In genomic region chr13:8388541-8388940, GRCm38 (mm10) we compare ENCODE assay signal across 23 mouse cellular contexts.
A peak's percentile ranks its signal among the peaks of the same experiment; 100 is the strongest.
DNase-seq lines count a peak whose midpoint lies in the region; ATAC-seq lines count a peak whose summit lies in the region.
"Had no signal": no experiment of that assay in that cellular context is flagged by ENCODE, and none has a peak within 500 bp of the region (broad histone marks: within the 10 kb centered on the region; RNA-seq: fewer than 3 reads in every experiment).

No protein-coding gene starts in this region.

- no peaks in the 10 kb centered on the region for H3K36me3 ChIP-seq in forebrain, embryonic 14.5 days (ENCODE audit: control insufficient read depth, insufficient read depth, low read length)
- H3K36me3 ChIP-seq in forebrain, embryonic 10.5 days (replicated peaks), result no peaks in the 10 kb centered on the region
- H3K36me3 ChIP-seq in midbrain, embryonic 15.5 days (replicated peaks), result no peaks in the 10 kb centered on the region
- no peaks in the 10 kb centered on the region for H3K36me3 ChIP-seq in midbrain, embryonic 11.5 days (ENCODE audit: control insufficient read depth, insufficient read depth, low read length)
- H3K36me3 ChIP-seq: hindbrain, embryonic 12.5 days; limb, embryonic 12.5 days; liver, embryonic 13.5 days had no signal

- no peak overlapping the region for H3K4me3 ChIP-seq in forebrain, embryonic 14.5 days (ENCODE audit: low read depth, low read length)
- H3K4me3 ChIP-seq in forebrain, embryonic 10.5 days, result no peak overlapping the region
- H3K4me3 ChIP-seq in midbrain, embryonic 15.5 days, result no peak overlapping the region
- no peak overlapping the region for H3K4me3 ChIP-seq in midbrain, embryonic 11.5 days (ENCODE audit: low read depth, low read length)
- H3K4me3 ChIP-seq: hindbrain, embryonic 12.5 days; limb, embryonic 12.5 days; liver, embryonic 13.5 days had no signal

- no peaks in the 10 kb centered on the region for H3K9me3 ChIP-seq in forebrain, embryonic 14.5 days (replicated peaks; ENCODE audit: control insufficient read depth, low read length)
- H3K9me3 ChIP-seq in forebrain, embryonic 10.5 days, result no peaks in the 10 kb centered on the region
- H3K9me3 ChIP-seq in midbrain, embryonic 15.5 days, result no peaks in the 10 kb centered on the region
- H3K9me3 ChIP-seq in midbrain, embryonic 11.5 days (ENCODE audit: control insufficient read depth, low read length), result no peaks in the 10 kb centered on the region
- H3K9me3 ChIP-seq: hindbrain, embryonic 12.5 days; limb, embryonic 12.5 days; liver, embryonic 13.5 days had no signal

- no peak overlapping the region for H3K9ac ChIP-seq in forebrain, embryonic 14.5 days (ENCODE audit: low read length)
- no peak overlapping the region for H3K9ac ChIP-seq in midbrain, embryonic 15.5 days
- H3K9ac ChIP-seq in midbrain, embryonic 11.5 days (ENCODE audit: low read length), result no peak overlapping the region
- H3K9ac ChIP-seq: hindbrain, embryonic 12.5 days; limb, embryonic 12.5 days; liver, embryonic 13.5 days; lung, embryonic 14.5 days had no signal

- DNase-seq in forebrain, embryonic 14.5 days (ENCODE audit: low spot score), result peak; percentile 22
- DNase-seq in forebrain, embryonic 10.5 days (ENCODE audit: extremely low spot score, low spot score), result no peak
- no peak for DNase-seq in midbrain, embryonic 11.5 days (ENCODE audit: low spot score, missing footprints)
- DNase-seq in layer of hippocampus, adult 18-20 months (ENCODE audit: low spot score in 2 of 2), result peak; percentile 48 to 80
- peak; percentile 37 to 42 for DNase-seq in layer of hippocampus, postnatal 36 days
- DNase-seq: adrenal gland, adult 8-10 months; B cell, adult 2 months; cerebellum, adult 11 months; cerebellum, postnatal 36 days; heart, postnatal 10 days; kidney, adult 9 months; kidney, postnatal 4 days; liver, embryonic 13.5 days; lung, embryonic 14.5 days; lung, postnatal 36 days; right cerebral cortex, adult 18-20 months; spleen, adult 18-20 months; thymus, adult 18-20 months had no signal

- ATAC-seq in forebrain, embryonic 14.5 days, result no peak
- peak; percentile 43; the same call in 1 of the 2 replicates for ATAC-seq in midbrain, embryonic 15.5 days (replicated peaks)
- ATAC-seq in midbrain, embryonic 11.5 days (ENCODE audit: low FRiP score), result no peak
- no peak for ATAC-seq in erythroid progenitor cell, adult 5-6 weeks (replicated peaks; ENCODE audit: low FRiP score, poor library complexity, severe bottlenecking)

- H3K27me3 ChIP-seq in forebrain, embryonic 14.5 days (replicated peaks; ENCODE audit: control insufficient read depth, insufficient read depth, low read length), result no peaks in the 10 kb centered on the region
- H3K27me3 ChIP-seq in forebrain, embryonic 10.5 days (ENCODE audit: poor library complexity, severe bottlenecking), result no peaks in the 10 kb centered on the region
- no peaks in the 10 kb centered on the region for H3K27me3 ChIP-seq in midbrain, embryonic 15.5 days (replicated peaks)
- no peaks in the 10 kb centered on the region for H3K27me3 ChIP-seq in midbrain, embryonic 11.5 days (ENCODE audit: control insufficient read depth, insufficient read depth, low read length)
- H3K27me3 ChIP-seq: hindbrain, embryonic 12.5 days; liver, embryonic 13.5 days had no signal

- no peak overlapping the region for H3K27ac ChIP-seq in forebrain, embryonic 14.5 days (ENCODE audit: low read depth, low read length)
- no peak overlapping the region for H3K27ac ChIP-seq in forebrain, embryonic 10.5 days
- H3K27ac ChIP-seq in midbrain, embryonic 15.5 days, result no peak overlapping the region
- no peak overlapping the region for H3K27ac ChIP-seq in midbrain, embryonic 11.5 days (ENCODE audit: low read depth, low read length)
- H3K27ac ChIP-seq: hindbrain, embryonic 12.5 days; limb, embryonic 12.5 days; liver, embryonic 13.5 days had no signal

- no peak overlapping the region for H3K4me2 ChIP-seq in forebrain, embryonic 14.5 days (ENCODE audit: low read length)
- no peak overlapping the region for H3K4me2 ChIP-seq in midbrain, embryonic 15.5 days
- no peak overlapping the region for H3K4me2 ChIP-seq in midbrain, embryonic 11.5 days
- H3K4me2 ChIP-seq: heart, embryonic 11.5 days; hindbrain, embryonic 12.5 days; limb, embryonic 12.5 days; liver, embryonic 13.5 days; lung, embryonic 14.5 days had no signal

- 30% methylated on average over 1 of the region's 1 CpGs for WGBS in forebrain, embryonic 14.5 days
- WGBS in forebrain, embryonic 10.5 days, result 42% methylated on average over 1 of the region's 1 CpGs
- 38% methylated on average over 1 of the region's 1 CpGs for WGBS in midbrain, embryonic 15.5 days
- WGBS in midbrain, embryonic 11.5 days, result 57% methylated on average over 1 of the region's 1 CpGs

- no peaks in the 10 kb centered on the region for H3K4me1 ChIP-seq in forebrain, embryonic 14.5 days (ENCODE audit: control insufficient read depth, insufficient read depth, low read length)
- peaks cover 2% of the 10 kb centered on the region; the same call in 1 of the 2 replicates for H3K4me1 ChIP-seq in forebrain, embryonic 10.5 days
- no peaks in the 10 kb centered on the region for H3K4me1 ChIP-seq in midbrain, embryonic 15.5 days
- no peaks in the 10 kb centered on the region for H3K4me1 ChIP-seq in midbrain, embryonic 11.5 days (ENCODE audit: control insufficient read depth, insufficient read depth, low read length)
- H3K4me1 ChIP-seq: hindbrain, embryonic 12.5 days; liver, embryonic 13.5 days had no signal

Comparison
In these comparisons a context has a peak if more than half of its experiments do, and no peak if none do; other contexts are left out.
1. DNase-seq: peak in forebrain, embryonic 14.5 days (single experiment), layer of hippocampus, adult 18-20 months (2 of 2) and layer of hippocampus, postnatal 36 days (2 of 2); none in forebrain, embryonic 10.5 days (single experiment) and midbrain, embryonic 11.5 days (single experiment).